Mouse (Mus musculus) neural tube, embryonic 14.5 days (tissue): ENCODE measurements around the gene H2afv. TPM values are rescaled to one million over a fixed set of nuclear protein-coding genes. Genes with fewer than 3 reads are reported as not detected.
"Not testable (repeated sequence)": the region's sequence is repeated elsewhere in the genome, so short reads cannot be mapped to it uniquely, and the experiment has no call there.

Experiments used
- ATAC-seq: fragments of 200-750 bp; cut with Nextera tagmentation; 2 replicates; pipeline ENCODE4 v1.8.0; 2017; ENCODE audit warnings: low read depth, mild to moderate bottlenecking, moderate TSS enrichment, moderate library complexity
- H3K27ac ChIP-seq: fragments of 300-500 bp; sonication (generic); 2 replicates; pipeline ENCODE4 v1.5.1; 2014; ENCODE audit warnings: low read depth, mild to moderate bottlenecking, control low read depth, low read length, moderate library complexity, mixed read lengths
- H3K27me3 ChIP-seq: fragments of 300-500 bp; sonication (generic); 2 replicates; pipeline ENCODE4 v1.6.1; 2014; ENCODE audit warnings: low read length; ENCODE audit not compliant: control insufficient read depth, insufficient read depth
- H3K36me3 ChIP-seq: fragments of 300-500 bp; sonication (generic); 2 replicates; pipeline ENCODE4 v1.6.1; 2014; ENCODE audit warnings: low read length, mixed read lengths; ENCODE audit not compliant: control insufficient read depth, insufficient read depth
- H3K4me1 ChIP-seq: fragments of 300-500 bp; sonication (generic); 2 replicates; pipeline ENCODE4 v1.6.1; 2014; ENCODE audit warnings: low read length; ENCODE audit not compliant: control insufficient read depth, insufficient read depth
- H3K4me2 ChIP-seq: fragments of 300-500 bp; sonication (generic); 2 replicates; pipeline ENCODE4 v1.6.1; 2014; ENCODE audit warnings: mild to moderate bottlenecking, low read depth, low read length, control low read depth
- H3K4me3 ChIP-seq: fragments of 300-500 bp; sonication (generic); 2 replicates; pipeline ENCODE4 v1.5.1; 2014; ENCODE audit warnings: low read depth, low read length, control low read depth, mixed read lengths
- H3K9ac ChIP-seq: fragments of 300-500 bp; sonication (generic); replicated peaks from 2 replicates; pipeline ENCODE4 v1.6.1; 2014; ENCODE audit warnings: low read depth, mild to moderate bottlenecking, control low read depth, low read length, mixed read lengths
- H3K9me3 ChIP-seq: fragments of 300-500 bp; sonication (generic); 2 replicates; pipeline ENCODE4 v1.6.1; 2016; ENCODE audit warnings: low read length; ENCODE audit not compliant: control insufficient read depth
- WGBS: fragments of 180-500 bp; shearing (Covaris S2); extraction: QIAGEN DNeasy Blood & Tissue Kit; methylation state at CpG from one replicate; pipeline ENCODE4 v1.1.7; 2014; 5-methylcytosine and 5-hydroxymethylcytosine counted together
- polyA plus RNA-seq: library from polyadenylated mRNA; unstranded; fragments of >200 nt; fragmentation: Nextera tagmentation; extraction: Ambion mirVana; gene quantifications from 2 replicates; pipeline ENCODE4 v1.2.1, GENCODE M21; 2014

H2afv gene
- polyA plus RNA-seq, 1 experiment from 2014 or later: 188 TPM

DNA sequence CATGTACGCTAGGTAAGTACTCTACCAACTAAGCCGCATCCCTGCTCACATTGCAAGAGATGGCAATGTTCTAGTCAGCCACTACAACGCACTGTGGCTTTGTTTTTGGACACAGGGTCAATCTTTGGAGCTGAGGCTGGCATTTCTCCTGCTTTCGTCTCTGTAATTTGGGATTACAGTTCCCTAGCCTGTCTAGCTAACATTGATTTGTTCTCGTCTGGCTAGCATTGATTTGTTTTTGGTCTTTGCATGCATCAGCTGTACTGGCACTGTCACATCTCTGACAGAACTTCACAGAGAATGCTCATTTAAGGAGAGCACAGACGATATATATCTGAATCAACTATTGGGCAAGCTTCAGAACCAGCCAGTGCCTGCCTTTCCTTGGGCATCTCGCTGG, 14.1 kb downstream of the H2afv start:
- Histone ChIP-seq H3K27ac (no peak overlapping the region), H3K27me3 (no peaks in the 10 kb centered on the region), H3K36me3 (peaks cover 26% of the 10 kb centered on the region), H3K4me3 (no peak overlapping the region), H3K9ac (no peak overlapping the region), H3K4me1 (no peaks in the 10 kb centered on the region), H3K9me3 (no peaks in the 10 kb centered on the region), H3K4me2 (no peak overlapping the region)
- 91% methylated on average over 7 of the region's 7 CpGs for WGBS
- ATAC-seq: no peak

DNA sequence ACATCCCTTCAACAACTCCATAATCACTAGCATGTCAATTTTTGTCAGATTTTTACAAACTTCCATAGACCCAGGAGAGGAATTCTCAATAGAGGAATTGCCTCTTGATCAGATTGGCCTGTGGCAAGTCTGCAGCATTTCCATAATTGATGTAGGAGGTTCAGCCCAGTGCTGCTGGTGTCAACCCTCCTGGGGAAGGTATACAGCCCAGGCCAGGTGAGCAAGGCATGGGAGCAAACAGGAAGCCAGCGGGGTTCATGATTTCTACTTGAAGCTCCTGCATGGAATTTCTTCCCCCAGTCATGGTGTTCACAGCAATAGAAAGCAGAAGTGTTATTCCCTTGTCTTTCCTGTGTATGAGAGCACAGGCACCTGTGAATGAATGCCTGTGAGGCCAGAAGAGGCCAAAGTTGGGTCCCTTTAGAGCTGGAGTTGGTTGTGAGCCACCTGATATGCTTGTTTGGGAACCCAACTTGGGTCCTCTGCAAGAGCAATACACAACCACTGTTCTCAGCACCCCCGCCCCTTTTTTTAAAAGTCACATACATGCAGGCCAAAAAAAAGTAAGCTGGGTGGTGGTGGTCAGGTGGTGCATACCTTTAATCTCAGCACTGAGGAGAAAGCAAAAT, 23.4 kb downstream of the H2afv start:
- Histone ChIP-seq H3K4me2 (no peak overlapping the region), H3K27me3 (no peaks in the 10 kb centered on the region), H3K9ac (no peak overlapping the region), H3K36me3 (peaks cover 46% of the 10 kb centered on the region), H3K4me1 (peaks cover 16% of the 10 kb centered on the region), H3K27ac (no peak overlapping the region), H3K4me3 (no peak overlapping the region), H3K9me3 (no peaks in the 10 kb centered on the region)
- 70% methylated on average over 2 of the region's 2 CpGs for WGBS
- no peak for ATAC-seq

DNA sequence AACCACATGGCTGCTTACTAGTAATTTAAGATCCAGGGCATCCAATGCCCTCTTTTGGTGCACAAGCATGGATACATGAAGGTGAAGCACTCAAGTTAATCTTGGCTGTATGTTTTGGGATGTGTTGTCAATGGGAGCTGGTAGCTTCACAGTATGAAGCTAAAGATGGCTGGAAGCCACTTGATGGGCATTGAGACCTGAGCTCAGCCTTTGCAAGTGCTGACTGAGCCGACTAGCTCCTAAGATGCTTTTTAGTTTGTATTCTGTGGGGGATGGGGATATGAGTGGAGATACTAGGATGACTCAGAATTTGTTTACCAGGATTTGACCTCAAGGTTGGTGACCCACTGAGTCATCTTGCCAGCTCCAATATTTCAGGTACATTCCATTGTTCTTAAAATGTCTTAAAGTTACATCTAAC, 23.9 kb downstream of the H2afv start:
- H3K9ac ChIP-seq: no peak overlapping the region
- H3K9me3 ChIP-seq: no peaks in the 10 kb centered on the region
- H3K36me3 ChIP-seq: peaks cover 44% of the 10 kb centered on the region
- H3K4me3 ChIP-seq: no peak overlapping the region
- no peaks in the 10 kb centered on the region for H3K27me3 ChIP-seq
- no peak overlapping the region for H3K27ac ChIP-seq
- ATAC-seq: no peak
- peaks cover 16% of the 10 kb centered on the region for H3K4me1 ChIP-seq
- WGBS: 36% methylated on average over 1 of the region's 1 CpGs
- no peak overlapping the region for H3K4me2 ChIP-seq

DNA sequence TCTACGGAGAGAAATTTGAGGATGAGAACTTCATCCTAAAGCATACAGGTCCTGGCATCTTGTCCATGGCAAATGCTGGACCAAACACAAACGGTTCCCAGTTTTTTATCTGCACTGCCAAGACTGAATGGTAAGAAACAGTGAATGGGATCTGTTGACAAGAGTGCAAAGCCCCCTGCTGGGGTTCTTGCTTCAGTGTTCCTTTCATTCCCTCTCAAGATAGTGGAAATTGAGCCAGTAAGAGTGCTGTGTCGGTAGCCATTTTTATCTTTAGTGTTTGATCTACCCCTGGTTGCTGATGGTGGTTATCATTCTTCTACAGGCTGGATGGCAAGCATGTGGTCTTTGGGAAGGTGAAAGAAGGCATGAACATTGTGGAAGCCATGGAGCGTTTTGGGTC, 25.1 kb downstream of the H2afv start:
- not testable (repeated sequence) for H3K9me3 ChIP-seq, H3K27me3 ChIP-seq, H3K27ac ChIP-seq, H3K4me3 ChIP-seq, H3K9ac ChIP-seq, ATAC-seq, H3K4me2 ChIP-seq
- H3K4me1 ChIP-seq: peaks cover 16% of the 10 kb centered on the region
- peaks cover 38% of the 10 kb centered on the region for H3K36me3 ChIP-seq
- 58% methylated on average over 4 of the region's 4 CpGs for WGBS

DNA sequence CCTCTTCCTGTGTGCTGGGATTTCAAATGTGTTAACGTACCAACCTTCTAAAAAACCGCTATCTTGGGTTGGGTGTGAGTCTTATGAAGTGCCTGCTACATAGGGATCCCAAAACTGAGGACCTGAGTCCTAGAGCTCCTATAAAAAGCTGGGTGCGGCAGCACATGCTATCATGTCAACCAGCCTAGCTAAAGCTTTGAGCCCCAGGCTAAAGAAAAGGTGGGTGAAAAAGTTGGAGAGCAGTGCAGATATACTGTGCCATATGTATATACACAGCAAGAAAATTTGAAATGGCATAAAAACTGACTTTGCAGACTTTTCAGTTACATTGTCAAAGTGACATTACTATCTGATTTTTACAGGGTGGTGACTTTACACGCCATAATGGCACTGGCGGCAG, 25.5 kb downstream of the H2afv start:
- Histone ChIP-seq H3K4me3 (no peak overlapping the region), H3K27me3 (no peaks in the 10 kb centered on the region), H3K9ac (no peak overlapping the region), H3K9me3 (no peaks in the 10 kb centered on the region), H3K4me1 (peaks cover 16% of the 10 kb centered on the region), H3K27ac (no peak overlapping the region), H3K4me2 (no peak overlapping the region), H3K36me3 (peaks cover 36% of the 10 kb centered on the region)
- ATAC-seq: no peak
- 91% methylated on average over 5 of the region's 5 CpGs for WGBS

DNA sequence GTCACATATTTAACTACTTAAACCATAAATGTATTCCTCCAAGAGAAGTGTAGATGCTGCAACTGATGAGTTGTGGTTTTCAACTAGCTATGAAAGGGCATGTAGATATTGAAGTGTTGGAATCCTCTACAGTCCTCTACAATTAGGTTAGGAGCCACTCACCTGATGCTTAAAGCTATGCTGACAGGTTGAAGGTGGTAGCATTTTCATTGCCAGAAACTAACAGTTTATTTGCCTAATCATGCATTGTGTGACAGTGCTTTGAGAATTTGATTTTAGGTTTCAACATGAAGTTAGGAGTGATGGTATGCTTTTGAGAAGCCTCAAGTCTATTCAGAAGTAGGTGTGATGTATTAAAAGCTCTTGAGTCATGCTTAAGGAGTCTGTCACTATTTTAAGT, 26.8 kb downstream of the H2afv start:
- H3K36me3 ChIP-seq: peaks cover 23% of the 10 kb centered on the region
- H3K9ac ChIP-seq: peak overlapping the region; percentile 97; the same call in 1 of the 2 replicates
- H3K27me3 ChIP-seq: no peaks in the 10 kb centered on the region
- no peak overlapping the region for H3K27ac ChIP-seq
- ATAC-seq: no peak
- peak overlapping the region; percentile 90 for H3K4me3 ChIP-seq
- H3K4me2 ChIP-seq: peak overlapping the region; percentile 91
- H3K9me3 ChIP-seq: no peaks in the 10 kb centered on the region
- H3K4me1 ChIP-seq: peaks cover 16% of the 10 kb centered on the region

DNA sequence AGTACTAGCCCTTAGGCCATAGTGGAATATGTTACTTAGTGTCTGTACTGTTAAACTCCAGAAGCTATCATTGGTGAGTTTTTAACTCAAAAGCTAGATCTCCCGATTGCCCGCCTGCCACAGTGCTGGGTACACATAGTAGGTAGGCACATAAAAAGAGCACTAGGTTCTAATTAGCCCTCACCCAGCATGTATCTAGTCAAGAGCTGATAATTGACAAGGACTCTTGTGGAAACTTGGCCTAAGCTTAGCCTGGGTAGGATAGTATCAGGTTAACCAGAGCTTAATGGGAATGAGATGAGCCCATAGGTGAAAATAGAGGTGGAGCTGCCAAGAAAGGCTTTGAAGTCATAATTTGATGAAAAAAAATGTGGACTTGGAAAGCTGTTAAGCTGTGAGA, 27.2 kb downstream of the H2afv start:
- Histone ChIP-seq H3K36me3 (peaks cover 23% of the 10 kb centered on the region), H3K4me2 (peak overlapping the region; percentile 91), H3K27me3 (no peaks in the 10 kb centered on the region), H3K4me3 (peak overlapping the region; percentile 90), H3K4me1 (peaks cover 16% of the 10 kb centered on the region), H3K9ac (peak overlapping the region; percentile 97; the same call in 1 of the 2 replicates), H3K27ac (no peak overlapping the region), H3K9me3 (no peaks in the 10 kb centered on the region)
- ATAC-seq: no peak
- 54% methylated on average over 2 of the region's 2 CpGs for WGBS

DNA sequence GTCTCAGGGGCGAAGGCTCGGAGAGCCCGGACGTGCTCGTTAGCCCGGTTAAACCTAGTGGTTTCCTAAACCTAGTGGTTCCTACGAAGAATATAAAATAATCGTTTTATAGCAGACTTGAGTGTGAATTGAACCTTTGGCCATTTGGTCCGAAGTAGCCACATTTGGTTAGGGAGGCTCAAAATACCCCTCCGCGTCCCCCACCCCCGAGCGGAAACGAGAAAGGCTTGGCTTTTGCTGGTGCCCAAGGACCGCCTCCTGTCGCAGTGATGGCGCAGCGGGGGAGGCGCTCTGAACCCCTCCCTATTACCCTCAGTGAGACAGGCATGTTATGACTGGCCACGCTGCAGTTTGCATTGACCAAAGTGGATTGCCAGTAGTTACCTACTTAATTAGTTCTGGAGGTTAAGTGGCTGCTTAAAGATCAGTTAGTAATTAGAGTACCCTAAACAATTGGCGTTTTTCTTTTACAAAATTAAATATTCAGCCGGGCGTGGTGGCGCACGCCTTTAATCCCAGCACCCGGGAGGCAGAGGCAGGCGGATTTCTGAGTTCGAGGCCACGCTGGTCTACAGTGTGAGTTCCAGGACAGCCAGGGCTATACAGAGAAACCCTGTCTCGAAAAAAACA, 27.7 kb downstream of the H2afv start:
- Histone ChIP-seq H3K9ac (peak overlapping the region; percentile 97), H3K27ac (peak overlapping the region; percentile 97), H3K27me3 (no peaks in the 10 kb centered on the region), H3K4me1 (peaks cover 16% of the 10 kb centered on the region), H3K4me2 (peak overlapping the region; percentile 91), H3K9me3 (no peaks in the 10 kb centered on the region), H3K36me3 (peaks cover 23% of the 10 kb centered on the region), H3K4me3 (peak overlapping the region; percentile 90)
- 2% methylated on average over 30 of the region's 30 CpGs for WGBS
- ATAC-seq: peak; percentile 61

DNA sequence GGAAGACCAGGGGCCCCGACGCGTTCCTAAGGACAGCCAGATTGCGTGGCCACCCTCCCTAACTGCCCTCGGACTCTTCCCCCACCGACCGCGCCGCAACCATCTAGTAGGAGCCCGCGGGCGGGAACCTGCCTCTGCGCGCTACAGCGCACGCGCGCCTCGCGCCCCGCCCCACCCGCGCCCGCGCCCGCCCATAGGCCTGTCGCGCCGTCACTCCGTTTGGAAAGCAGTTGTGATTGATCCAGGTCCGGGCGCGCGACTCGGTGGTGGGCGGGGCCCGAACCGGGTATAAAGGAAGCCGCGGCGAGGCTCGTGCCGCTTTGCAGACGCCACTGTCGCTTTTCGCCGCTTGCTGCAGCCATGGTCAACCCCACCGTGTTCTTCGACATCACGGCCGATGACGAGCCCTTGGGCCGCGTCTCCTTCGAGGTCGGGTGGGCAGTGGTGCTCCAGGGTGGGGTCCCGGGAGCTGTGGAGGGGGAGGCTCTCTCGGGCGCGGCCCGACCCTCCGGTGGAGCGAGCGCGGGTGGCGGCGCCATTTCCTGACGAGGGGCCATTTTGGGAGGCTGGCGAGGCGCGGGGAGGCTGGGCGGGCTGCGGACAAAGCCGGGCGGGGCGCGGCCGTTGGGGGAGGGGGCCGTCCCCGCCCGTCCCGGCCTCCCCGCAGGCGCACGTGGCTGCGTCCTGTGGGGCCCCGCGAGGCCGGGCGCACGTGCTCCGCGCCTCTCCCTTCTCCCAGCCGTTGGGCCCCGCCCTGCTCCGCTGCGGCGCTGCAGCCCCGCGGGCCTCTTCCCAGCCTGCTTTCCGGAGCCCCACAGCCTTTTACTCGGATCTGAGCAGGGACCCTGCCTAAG, 28.5 kb downstream of the H2afv start:
- H3K9ac ChIP-seq: peak overlapping the region; percentile 97
- peak; percentile 96 for ATAC-seq
- peak overlapping the region; percentile 90 for H3K4me3 ChIP-seq
- H3K4me1 ChIP-seq: peaks cover 16% of the 10 kb centered on the region
- no peaks in the 10 kb centered on the region for H3K27me3 ChIP-seq
- H3K4me2 ChIP-seq: peak overlapping the region; percentile 91
- 0% methylated on average over 60 of the region's 102 CpGs for WGBS
- peaks cover 18% of the 10 kb centered on the region for H3K36me3 ChIP-seq
- no peaks in the 10 kb centered on the region for H3K9me3 ChIP-seq
- H3K27ac ChIP-seq: peak overlapping the region; percentile 97
